In genomic region chr3:69458756-69459155, GRCm38 (mm10) we compare ENCODE assay signal across 22 mouse cellular contexts.
DNase-seq lines count a peak whose midpoint lies in the region; ATAC-seq and TF ChIP-seq lines count a peak whose summit lies in the region.
"Had no signal": no experiment of that assay in that cellular context is flagged by ENCODE, and none has a peak within 500 bp of the region (broad histone marks: within the 10 kb centered on the region; RNA-seq: fewer than 3 reads in every experiment).

No protein-coding gene starts in this region.

- H3K4me3 ChIP-seq in gastrocnemius, adult 2 months, result no peak overlapping the region
- no peak overlapping the region for H3K4me3 ChIP-seq in left cerebral cortex, adult 2 months
- no peak overlapping the region for H3K4me3 ChIP-seq in cortical plate, adult 2 months (ENCODE audit: insufficient read depth, low read length)
- H3K4me3 ChIP-seq: embryonic facial prominence, embryonic 10.5 days; embryonic facial prominence, embryonic 12.5 days; forebrain, embryonic 10.5 days; forebrain, embryonic 12.5 days had no signal

- DNase-seq in gastrocnemius, adult 2 months, result no peak
- DNase-seq in gastrocnemius, postnatal 4 days (ENCODE audit: low spot score in 2 of 2), result no peak
- no peak for DNase-seq in left cerebral cortex, adult 2 months (ENCODE audit: extremely low spot score in 1 of 2, low spot score in 2 of 2)
- no peak for DNase-seq in left cerebral cortex, adult 18-20 months (ENCODE audit: low spot score in 2 of 2)
- DNase-seq in adrenal gland, adult (ENCODE audit: inconsistent age in 2 of 2, low spot score in 1 of 2), result no peak
- DNase-seq: adrenal gland, adult 8-10 months; adrenal gland, postnatal 14 days; adrenal gland, postnatal 36 days; cerebellum, adult 11 months; cerebellum, adult 18-20 months; cerebellum, adult 8-10 months; cerebellum, adult 9-11 months; cerebellum, postnatal 14 days; cerebellum, postnatal 36 days had no signal

- intact Hi-C loops in gastrocnemius, adult 2 months (cut with DNase I), result no loop called here
- intact Hi-C loops in left cerebral cortex, adult 2 months (cut with DNase I), result no loop called here

- TF ChIP-seq POLR2A in cortical plate, adult 2 months (IDR thresholded peaks at IDR 0.05; ENCODE audit: extremely low read depth, insufficient read depth, low read length), result no peak

- TF ChIP-seq CTCF in gastrocnemius, adult 2 months (IDR thresholded peaks at IDR 0.05), result no peak
- no peak for TF ChIP-seq CTCF in left cerebral cortex, adult 2 months (IDR thresholded peaks at IDR 0.05)
- TF ChIP-seq CTCF in cortical plate, adult 2 months (IDR thresholded peaks at IDR 0.05; ENCODE audit: extremely low read depth, insufficient read depth, low read length), result no peak

- peaks cover 4% of the 10 kb centered on the region; the same call in 1 of the 2 replicates for H3K4me1 ChIP-seq in cortical plate, adult 2 months (ENCODE audit: control insufficient read depth, insufficient read depth, low read length)
- H3K4me1 ChIP-seq: embryonic facial prominence, embryonic 12.5 days had no signal

- no peak for ATAC-seq in erythroid progenitor cell, adult 5-6 weeks (replicated peaks; ENCODE audit: low FRiP score, poor library complexity, severe bottlenecking)
- ATAC-seq: forebrain, embryonic 14.5 days; forebrain, embryonic 16.5 days had no signal

- H3K27ac ChIP-seq in gastrocnemius, adult 2 months, result peak overlapping the region; percentile 72; the same call in 1 of the 2 replicates
- H3K27ac ChIP-seq in left cerebral cortex, adult 2 months, result peak overlapping the region; percentile 19; the same call in 1 of the 2 replicates
- H3K27ac ChIP-seq in cortical plate, adult 2 months (ENCODE audit: insufficient read depth, low read length), result peak overlapping the region; percentile 67; the same call in 1 of the 2 replicates
- H3K27ac ChIP-seq: embryonic facial prominence, embryonic 10.5 days; embryonic facial prominence, embryonic 12.5 days; forebrain, embryonic 10.5 days; forebrain, embryonic 12.5 days had no signal

Comparison
In these comparisons a context has a peak if more than half of its experiments do, and no peak if none do; other contexts are left out.
1. H3K27ac ChIP-seq: peak in every context shown above with its lines; median percentile 72 in gastrocnemius, adult 2 months; 67 in cortical plate, adult 2 months; 19 in left cerebral cortex, adult 2 months.